Mouse (Mus musculus) small intestine, adult 2 months (tissue): ENCODE results near the gene Cdcp1. TPM values are rescaled to one million over a fixed set of nuclear protein-coding genes. Genes with fewer than 3 reads are reported as not detected.

Source experiments
- H3K27ac ChIP-seq: fragments of 200-500 bp; 2 replicates; pipeline ENCODE4 v1.5.1; 2012; ENCODE audit warnings: low read depth, low read length, control low read depth, inconsistent platforms; ENCODE audit not compliant: insufficient read depth
- H3K27me3 ChIP-seq: fragments of 200-500 bp; 2 replicates; pipeline ENCODE4 v1.6.1; 2012; ENCODE audit warnings: mild to moderate bottlenecking, moderate library complexity, low read length, inconsistent platforms; ENCODE audit not compliant: control insufficient read depth, insufficient read depth
- H3K36me3 ChIP-seq: fragments of 200-500 bp; 2 replicates; pipeline ENCODE4 v1.6.1; 2012; ENCODE audit warnings: mild to moderate bottlenecking, low read length, control low read depth, inconsistent platforms; ENCODE audit not compliant: control insufficient read depth, insufficient read depth
- H3K4me1 ChIP-seq: fragments of 200-500 bp; 2 replicates; pipeline ENCODE4 v1.6.1; 2012; ENCODE audit warnings: low read length, inconsistent platforms, mixed read lengths; ENCODE audit not compliant: control insufficient read depth, insufficient read depth, insufficient read length
- H3K4me3 ChIP-seq: fragments of 200-500 bp; 2 replicates; pipeline ENCODE4 v1.5.1; 2012; ENCODE audit warnings: low read depth, mild to moderate bottlenecking, control low read depth, inconsistent platforms, low read length, moderate library complexity
- CTCF ChIP-seq: fragments of 200-500 bp; IDR thresholded peaks from 2 replicates; pipeline ENCODE4 v1.5.1; 2012; ENCODE audit warnings: low read depth, mild to moderate bottlenecking, control low read depth, inconsistent platforms, low read length, moderate library complexity, mixed read lengths; ENCODE audit not compliant: insufficient replicate concordance, insufficient read length; ENCODE audit errors: extremely low read depth
- POLR2A ChIP-seq: fragments of 200-500 bp; IDR thresholded peaks from 2 replicates; pipeline ENCODE4 v1.6.1; 2012; ENCODE audit warnings: low read depth, mild to moderate bottlenecking, control low read depth, inconsistent platforms, low read length, moderate library complexity
- WGBS: fragments of 180-500 bp; shearing (Covaris S2); methylation state at CpG from one replicate; pipeline ENCODE4 v1.1.7; 2018; 5-methylcytosine and 5-hydroxymethylcytosine counted together
- polyA plus RNA-seq: library from polyadenylated mRNA; depleted of rRNA; stranded (reverse); fragments of >200 nt; gene quantifications from 2 replicates; pipeline ENCODE4 v1.2.3, GENCODE M21; 2012

The Cdcp1 gene
- polyA plus RNA-seq, 1 experiment: 25.7 TPM

GRCm38 (mm10) chr9:123162985-123163694 lies 52.7 kb downstream of the Cdcp1 start:
- no peak overlapping the region for H3K27ac ChIP-seq
- H3K36me3 ChIP-seq: no peaks in the 10 kb centered on the region
- H3K27me3 ChIP-seq: no peaks in the 10 kb centered on the region
- H3K4me3 ChIP-seq: no peak overlapping the region
- no peaks in the 10 kb centered on the region for H3K4me1 ChIP-seq
- no peak for TF ChIP-seq CTCF
- no peak for TF ChIP-seq POLR2A
- WGBS: 89% methylated on average over 4 of the region's 4 CpGs

- Histone ChIP-seq H3K4me1 (peaks cover 1% of the 10 kb centered on the region), H3K27ac (no peak overlapping the region), H3K36me3 (no peaks in the 10 kb centered on the region), H3K4me3 (no peak overlapping the region), H3K27me3 (no peaks in the 10 kb centered on the region)
- 54% methylated on average over 2 of the region's 2 CpGs for WGBS
- no peak for TF ChIP-seq CTCF
- TF ChIP-seq POLR2A: no peak
These were observed 54.0 kb downstream of the Cdcp1 start for GRCm38 (mm10) chr9:123161792-123162191.

- H3K4me1 ChIP-seq: peaks cover 6% of the 10 kb centered on the region
- no peak for TF ChIP-seq POLR2A
- no peak for TF ChIP-seq CTCF
- H3K4me3 ChIP-seq: no peak overlapping the region
- 49% methylated on average over 7 of the region's 7 CpGs for WGBS
- no peak overlapping the region for H3K27ac ChIP-seq
- H3K27me3 ChIP-seq: no peaks in the 10 kb centered on the region
- no peaks in the 10 kb centered on the region for H3K36me3 ChIP-seq
These were observed 56.5 kb downstream of the Cdcp1 start for GRCm38 (mm10) chr9:123159330-123159729.

- Histone ChIP-seq H3K27me3 (no peaks in the 10 kb centered on the region), H3K4me1 (peaks cover 6% of the 10 kb centered on the region), H3K27ac (no peak overlapping the region), H3K4me3 (no peak overlapping the region), H3K36me3 (no peaks in the 10 kb centered on the region)
- TF ChIP-seq CTCF (no peak), POLR2A (no peak)
- WGBS: 47% methylated on average over 8 of the region's 8 CpGs
These were observed 57.6 kb downstream of the Cdcp1 start for GRCm38 (mm10) chr9:123158125-123158836.

GRCm38 (mm10) chr9:123157699-123158098 lies 58.1 kb downstream of the Cdcp1 start:
- TF ChIP-seq CTCF (no peak), POLR2A (no peak)
- Histone ChIP-seq H3K27me3 (no peaks in the 10 kb centered on the region), H3K27ac (no peak overlapping the region), H3K4me1 (peaks cover 10% of the 10 kb centered on the region), H3K4me3 (no peak overlapping the region), H3K36me3 (no peaks in the 10 kb centered on the region)

- Histone ChIP-seq H3K4me3 (peak overlapping the region; percentile 31), H3K4me1 (peaks cover 10% of the 10 kb centered on the region), H3K36me3 (no peaks in the 10 kb centered on the region), H3K27me3 (no peaks in the 10 kb centered on the region), H3K27ac (no peak overlapping the region)
- TF ChIP-seq CTCF (no peak), POLR2A (0 out of 2 replicates have a peak, but pooled peaks have one; percentile 18)
- WGBS: 41% methylated on average over 30 of the region's 30 CpGs
These were observed 58.9 kb downstream of the Cdcp1 start for GRCm38 (mm10) chr9:123156910-123157361.

GRCm38 (mm10) chr9:123153121-123153520 lies 62.7 kb downstream of the Cdcp1 start:
- Histone ChIP-seq H3K36me3 (no peaks in the 10 kb centered on the region), H3K27me3 (no peaks in the 10 kb centered on the region), H3K4me1 (peaks cover 14% of the 10 kb centered on the region), H3K4me3 (no peak overlapping the region), H3K27ac (no peak overlapping the region)
- 59% methylated on average over 2 of the region's 2 CpGs for WGBS
- TF ChIP-seq CTCF (no peak), POLR2A (no peak)
